Mouse (Mus musculus) urinary bladder, postnatal 4 days (tissue): ENCODE measurements around the gene Gm20388.
A peak's percentile ranks its signal among the peaks of the same experiment; 100 is the strongest.

Experiments used
- DNase-seq, 2 experiments: peaks; one replicate each; pipeline ENCODE4 v3.0.0; 2021 to 2022; ENCODE audit warnings: low spot score in 2 of 2

Gene Gm20388

GRCm38 (mm10) chr8:124345098-124345497, 4434.5 kb downstream of the Gm20388 start:
- no peak for DNase-seq

- peak in 1 of 2 experiments; percentile 77 for DNase-seq
Measured at GRCm38 (mm10) chr8:124346852-124347523, 4436.3 kb downstream of the Gm20388 start.

- no peak for DNase-seq
Measured at GRCm38 (mm10) chr8:124348087-124348486, 4437.4 kb downstream of the Gm20388 start.

GRCm38 (mm10) chr8:124349663-124350062, 4439.0 kb downstream of the Gm20388 start:
- peak; percentile 61 to 87 for DNase-seq

- no peak for DNase-seq
Measured at GRCm38 (mm10) chr8:124351636-124352035, 4441.0 kb downstream of the Gm20388 start.

GRCm38 (mm10) chr8:124360911-124361310, 4450.3 kb downstream of the Gm20388 start:
- DNase-seq = no peak

- DNase-seq = no peak
Measured at GRCm38 (mm10) chr8:124361773-124362427, 4451.3 kb downstream of the Gm20388 start.

DNA sequence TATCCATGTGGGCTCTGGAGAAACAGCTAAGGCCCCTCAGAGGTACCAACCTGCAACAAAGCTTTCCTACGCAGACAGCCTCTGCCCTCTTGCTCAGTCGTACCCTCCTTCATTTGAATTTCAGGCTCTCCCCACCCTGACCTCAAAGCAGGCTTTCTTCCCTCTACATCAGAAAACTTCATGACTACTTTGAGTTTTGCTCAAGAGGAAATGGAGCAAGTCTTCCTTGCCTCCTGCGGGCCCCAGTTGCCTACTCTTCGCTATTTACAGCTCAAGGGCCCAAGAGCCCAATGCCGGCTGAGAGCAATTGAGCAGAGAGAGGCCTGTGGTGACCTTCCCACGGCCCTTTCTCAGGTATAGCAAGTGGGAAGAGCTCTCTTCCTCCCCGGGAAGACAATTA, 4451.9 kb downstream of the Gm20388 start:
- no peak for DNase-seq

DNA sequence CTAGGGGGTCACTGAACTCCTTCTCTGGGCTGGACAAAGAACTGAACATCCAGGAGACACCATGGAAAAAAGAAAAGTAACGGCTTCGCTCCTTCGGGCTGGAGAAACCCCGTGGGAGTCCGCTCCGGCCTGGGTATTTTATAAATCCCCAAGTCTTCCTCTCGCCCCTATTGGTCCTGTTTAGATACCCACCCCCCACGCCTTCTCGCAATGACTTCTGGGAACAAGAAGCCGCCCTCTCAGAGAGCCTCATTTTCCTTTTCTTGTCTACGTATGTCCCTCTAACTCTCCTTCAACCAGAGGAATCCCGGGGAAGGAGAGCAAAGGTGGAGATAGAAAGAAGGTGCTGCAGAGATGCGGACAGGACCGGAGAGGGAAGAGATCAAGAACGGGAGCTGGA, 4452.7 kb downstream of the Gm20388 start:
- DNase-seq = no peak

DNA sequence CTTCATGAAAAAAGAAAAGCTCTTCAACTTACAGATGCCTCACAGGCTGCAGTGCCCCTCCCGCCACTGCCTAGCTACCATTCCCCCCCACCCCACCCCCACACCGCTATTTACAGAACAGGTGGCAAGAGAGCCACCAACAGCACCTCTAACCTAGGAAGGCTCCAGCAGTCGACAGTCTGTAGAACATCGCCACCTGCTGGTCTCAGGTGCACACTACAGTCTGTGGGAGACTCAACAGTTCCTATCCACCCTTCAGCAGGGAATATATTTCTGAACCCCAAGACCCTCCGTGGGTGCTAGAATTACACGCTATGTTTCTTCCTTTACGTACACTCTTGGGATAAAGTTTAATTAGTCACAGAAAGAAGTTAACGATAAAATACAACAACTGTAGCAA, 4457.6 kb downstream of the Gm20388 start:
- DNase-seq = peak in 1 of 2 experiments; percentile 80

DNA sequence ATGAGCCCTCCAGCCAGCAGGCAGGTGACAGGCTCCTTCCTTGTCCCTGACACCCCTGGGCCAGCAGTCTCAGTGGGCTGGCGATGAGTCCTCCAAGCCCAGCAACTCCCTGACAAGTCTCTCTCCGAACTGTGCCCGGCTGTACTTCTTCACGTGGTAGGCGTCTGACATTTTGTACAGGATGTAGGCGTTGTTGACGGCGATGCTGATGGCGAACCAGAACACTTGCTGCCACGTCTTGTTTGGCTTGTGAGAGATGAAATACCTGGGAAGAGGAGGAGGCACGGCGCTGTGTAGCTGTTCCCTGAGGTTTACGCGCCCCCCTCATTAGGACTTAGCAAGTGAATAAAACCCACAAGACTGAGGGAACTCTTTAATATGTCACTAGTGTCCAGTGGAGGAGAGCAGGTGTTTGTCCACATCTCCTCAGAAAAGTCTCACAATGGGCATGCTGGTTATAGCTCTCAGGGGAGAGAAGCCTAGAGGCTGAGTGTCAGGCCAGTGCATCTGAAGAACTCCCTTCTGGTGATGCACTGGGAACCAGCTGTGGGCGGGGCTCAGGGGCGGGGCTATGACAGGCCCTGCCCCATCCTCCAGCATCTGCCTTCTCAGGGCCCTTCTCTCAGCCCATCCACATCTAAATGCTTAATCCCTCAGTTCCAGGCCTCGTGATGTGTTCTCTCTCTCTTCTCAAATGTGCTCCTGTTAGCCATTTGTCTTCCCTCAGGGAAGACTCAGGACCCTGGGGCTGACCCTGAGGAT, 4460.0 kb downstream of the Gm20388 start:
- DNase-seq = no peak

DNA sequence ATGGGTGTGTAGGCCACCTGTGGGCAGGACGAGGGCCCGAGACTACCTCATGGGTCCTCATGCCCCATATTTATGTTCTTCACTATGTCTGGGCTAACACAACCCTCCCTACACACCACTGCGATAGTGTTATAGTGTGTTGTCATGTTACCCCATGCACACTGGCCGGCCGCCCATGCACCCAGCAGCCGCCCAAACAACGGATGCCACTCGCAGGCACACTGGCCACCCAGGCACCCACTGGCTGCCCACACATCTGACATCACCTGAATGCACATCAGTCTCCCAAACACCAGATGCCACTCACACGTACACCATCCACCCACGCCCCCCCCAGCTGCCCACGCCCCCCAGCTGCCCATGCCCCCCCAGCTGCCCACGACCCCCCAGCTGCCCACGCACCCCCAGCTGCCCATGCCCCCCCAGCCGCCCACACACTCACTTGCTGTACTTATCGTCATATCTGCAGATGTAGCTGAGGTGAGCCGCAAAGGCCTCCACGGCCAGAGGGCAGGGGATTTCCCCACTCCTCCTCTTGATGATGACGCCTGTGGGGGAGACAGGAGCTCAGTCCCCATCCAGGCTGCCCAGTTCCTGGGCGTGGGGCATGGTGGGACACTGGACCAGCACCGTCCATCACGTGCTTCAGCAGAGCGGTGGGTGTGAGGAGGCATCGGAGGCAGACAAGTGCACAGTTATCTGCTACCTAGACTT, 4460.9 kb downstream of the Gm20388 start:
- DNase-seq = no peak

GRCm38 (mm10) chr8:124373753-124374152, 4463.1 kb downstream of the Gm20388 start:
- no peak for DNase-seq

GRCm38 (mm10) chr8:124375168-124375567, 4464.5 kb downstream of the Gm20388 start:
- DNase-seq = no peak

DNA sequence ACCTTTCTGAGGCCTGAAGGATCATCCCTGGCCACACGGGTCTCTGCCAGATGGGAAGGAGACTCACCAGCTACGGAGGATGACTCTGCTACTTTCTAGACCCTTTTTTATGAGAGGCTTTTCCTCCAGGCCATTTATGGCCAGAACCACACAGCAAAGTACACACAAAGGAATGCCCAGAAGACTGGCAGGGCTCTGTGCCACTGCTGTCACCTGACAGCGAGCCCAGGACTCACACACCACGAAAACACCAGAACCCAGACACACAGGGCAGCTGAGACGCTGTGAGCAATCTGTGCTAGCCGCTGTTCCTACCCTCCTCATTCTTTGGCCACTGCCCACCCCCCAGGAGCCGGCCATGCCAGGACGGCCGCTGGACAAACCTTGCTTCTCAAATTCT, 4465.1 kb downstream of the Gm20388 start:
- no peak for DNase-seq

DNA sequence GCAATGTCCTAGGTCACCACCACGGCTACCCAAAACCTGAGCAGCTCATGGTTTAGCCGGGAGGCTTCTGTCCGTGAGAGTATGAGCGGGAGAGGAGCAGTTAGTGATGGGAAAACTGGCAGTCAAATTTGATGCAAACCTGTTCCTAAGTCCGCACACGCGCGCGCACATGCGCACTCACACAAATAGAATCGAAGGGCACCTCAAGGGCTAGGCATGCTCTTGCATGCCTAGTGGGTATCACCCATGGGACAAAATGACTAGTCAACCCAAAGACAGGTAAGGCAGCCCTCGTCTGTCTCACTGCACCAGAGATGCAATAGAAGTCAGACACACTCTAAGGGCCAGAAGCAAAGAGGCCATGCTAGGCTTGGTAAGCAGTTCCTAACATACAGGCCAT, 4465.8 kb downstream of the Gm20388 start:
- DNase-seq = no peak

DNA sequence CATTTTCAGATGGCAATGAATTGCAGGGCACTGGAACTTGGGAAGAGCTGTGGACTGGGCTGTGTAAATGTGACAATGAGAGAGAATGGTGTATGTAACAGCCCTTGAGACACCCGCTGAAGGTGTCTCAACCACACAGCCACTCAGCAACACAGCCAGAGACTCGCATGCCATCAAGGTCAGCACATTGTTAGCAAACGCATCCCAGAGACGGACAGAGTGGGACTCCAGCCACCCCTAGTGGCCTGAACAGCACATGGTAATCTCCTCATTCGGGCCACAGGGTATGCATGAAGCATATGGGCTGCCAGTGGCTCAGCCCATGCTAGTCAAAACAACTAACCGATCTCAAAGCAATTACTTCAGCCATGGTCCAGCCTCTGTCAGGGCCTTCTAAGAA, 4468.6 kb downstream of the Gm20388 start:
- no peak for DNase-seq

- DNase-seq = no peak
Measured at GRCm38 (mm10) chr8:124382235-124382634, 4471.6 kb downstream of the Gm20388 start.

GRCm38 (mm10) chr8:124384336-124384735, 4473.7 kb downstream of the Gm20388 start:
- DNase-seq = no peak

DNA sequence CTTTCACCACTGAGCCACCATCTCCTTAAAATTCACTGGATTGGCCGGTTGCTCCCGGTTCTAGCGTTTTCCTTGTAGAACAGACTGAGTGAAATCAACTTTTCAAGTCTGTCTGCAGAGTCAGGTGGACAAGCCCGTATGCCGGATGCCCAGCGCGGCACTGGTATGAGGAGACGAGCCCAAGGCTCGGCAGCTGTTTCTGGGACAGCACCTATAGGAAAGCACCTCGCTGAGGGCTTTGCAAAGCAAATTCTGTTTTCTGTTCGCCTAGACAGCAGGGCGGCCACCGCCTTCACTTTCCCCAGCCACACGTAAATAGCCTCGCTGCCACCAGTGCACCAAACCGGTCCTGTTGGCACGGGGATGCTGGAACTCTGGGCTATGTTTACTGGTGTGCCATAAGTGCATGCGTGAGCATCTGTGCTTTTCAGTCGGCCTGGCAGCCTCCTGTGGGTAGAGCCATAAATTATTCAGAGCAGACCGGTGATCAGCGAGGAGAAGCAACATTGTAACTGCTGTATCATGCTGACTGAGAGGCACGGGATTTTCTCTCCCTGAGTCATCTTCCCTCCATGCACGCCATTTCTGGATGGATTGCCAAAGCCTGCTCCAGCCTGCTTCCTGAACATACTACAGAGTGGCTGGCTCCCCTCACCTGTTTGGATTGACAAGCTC, 4475.7 kb downstream of the Gm20388 start:
- DNase-seq = no peak

GRCm38 (mm10) chr8:124389495-124389894, 4478.9 kb downstream of the Gm20388 start:
- DNase-seq = no peak

DNA sequence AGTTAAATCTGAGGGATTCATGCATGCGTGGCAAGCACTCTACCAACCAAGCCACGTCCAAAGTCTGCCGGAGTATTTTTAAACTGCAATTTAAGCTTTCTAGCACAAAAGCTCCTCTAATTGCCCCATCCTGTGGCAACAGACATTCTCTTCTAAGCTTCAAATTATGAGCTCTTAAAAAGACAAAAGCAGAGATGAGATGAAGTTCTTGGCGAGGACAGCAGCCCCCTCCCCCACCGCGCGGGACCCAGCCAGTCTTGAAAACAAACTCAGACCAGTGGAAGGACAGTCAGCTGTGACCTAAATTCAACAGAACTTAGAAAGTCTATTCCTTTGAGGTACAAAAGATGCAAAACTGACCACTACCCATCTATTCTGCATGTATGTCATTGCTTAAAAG, 4480.6 kb downstream of the Gm20388 start:
- DNase-seq = no peak
